Mouse (Mus musculus) forebrain, postnatal 0 days (tissue): Measurements from ENCODE around the gene Gtf3c5. TPM values are rescaled to one million over a fixed set of nuclear protein-coding genes. Genes with fewer than 3 reads are reported as not detected.

Experiments
- ATAC-seq: fragments of 200-750 bp; cut with Nextera tagmentation; 2 replicates; pipeline ENCODE4 v1.8.0; 2017; ENCODE audit warnings: mild to moderate bottlenecking, moderate library complexity
- DNase-seq: peaks from one replicate; pipeline ENCODE4 v3.0.0-alpha.2; 2015
- H3K27ac ChIP-seq: fragments of 300-500 bp; sonication (generic); 2 replicates; pipeline ENCODE4 v1.5.1; 2014; ENCODE audit warnings: low read depth, mild to moderate bottlenecking, antibody characterized with exemption, low read length, moderate library complexity, mixed read lengths
- H3K27me3 ChIP-seq: fragments of 300-500 bp; sonication (generic); 2 replicates; pipeline ENCODE4 v1.6.1; 2014; ENCODE audit warnings: mild to moderate bottlenecking, low read length, mixed read lengths; ENCODE audit not compliant: insufficient read depth
- H3K36me3 ChIP-seq: fragments of 300-500 bp; sonication (generic); 2 replicates; pipeline ENCODE4 v1.6.1; 2014; ENCODE audit warnings: mild to moderate bottlenecking, moderate library complexity; ENCODE audit not compliant: insufficient read depth
- H3K4me1 ChIP-seq: fragments of 300-500 bp; sonication (generic); 2 replicates; pipeline ENCODE4 v1.6.1; 2014; ENCODE audit warnings: antibody characterized with exemption; ENCODE audit not compliant: insufficient read depth
- H3K4me2 ChIP-seq: fragments of 300-500 bp; sonication (generic); 2 replicates; pipeline ENCODE4 v1.6.1; 2014; ENCODE audit warnings: low read depth, mild to moderate bottlenecking, moderate library complexity
- H3K4me3 ChIP-seq: fragments of 300-500 bp; sonication (generic); 2 replicates; pipeline ENCODE4 v1.5.1; 2014; ENCODE audit warnings: low read depth, low read length, mixed read lengths
- H3K9ac ChIP-seq: fragments of 300-500 bp; sonication (generic); 2 replicates; pipeline ENCODE4 v1.6.1; 2014; ENCODE audit warnings: mild to moderate bottlenecking
- H3K9me3 ChIP-seq: fragments of 300-500 bp; sonication (generic); 2 replicates; pipeline ENCODE4 v1.6.1; 2016; ENCODE audit warnings: low read length
- CTCF ChIP-seq: sonication (generic); IDR thresholded peaks from 2 replicates; pipeline ENCODE4 v1.5.1; 2016; ENCODE audit warnings: antibody characterized with exemption, control low read depth, low read depth
- WGBS: fragments of 180-500 bp; shearing (Covaris S2); extraction: QIAGEN DNeasy Blood & Tissue Kit; methylation state at CpG from one replicate; pipeline ENCODE4 v1.1.7; 2014; 5-methylcytosine and 5-hydroxymethylcytosine counted together
- microRNA-seq, 2 experiments: library from miRNA; unstranded; fragments of <30 nt; microRNA quantifications; one replicate each; pipeline ENCODE4; 2016
- polyA plus RNA-seq: library from polyadenylated mRNA; unstranded; fragments of >200 nt; fragmentation: Nextera tagmentation; extraction: Ambion mirVana; gene quantifications from 2 replicates; pipeline ENCODE4 v1.2.1, GENCODE M21; 2015
- total RNA-seq: library from RNA; depleted of rRNA; stranded (reverse); fragments of >200 nt; gene quantifications from 2 replicates; pipeline ENCODE4 v1.2.3, GENCODE M21; 2014; rRNA removed

The Gtf3c5 gene
- total and polyA plus RNA-seq, 2 experiments from 2014 or later, result 32.7 to 33.3 TPM

DNA sequence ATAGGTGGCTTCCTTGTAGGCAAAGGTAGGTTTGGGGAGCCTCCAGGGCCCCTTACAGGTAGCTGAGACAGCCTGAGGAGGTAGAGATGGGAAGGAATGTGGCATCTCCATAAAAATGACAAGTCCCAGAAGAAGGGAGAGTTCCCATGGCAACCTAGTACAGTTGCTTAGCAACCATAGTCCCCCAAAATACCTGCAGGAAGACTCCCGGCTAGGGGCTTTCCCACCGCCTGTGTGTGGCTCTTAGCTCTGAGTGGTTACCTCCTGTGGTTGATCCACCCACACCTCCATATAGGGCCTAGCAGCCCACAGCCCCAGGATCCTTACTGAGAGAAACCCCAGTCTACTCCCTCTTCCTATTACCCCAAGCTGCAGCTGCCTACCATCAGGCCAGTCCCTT lies 65.3 kb downstream of the Gtf3c5 start:
- H3K4me2 ChIP-seq, result peak overlapping the region; percentile 32
- no peak overlapping the region for H3K4me3 ChIP-seq
- H3K4me1 ChIP-seq, result peaks cover 44% of the 10 kb centered on the region
- peaks cover 9% of the 10 kb centered on the region; the same call in 1 of the 2 replicates for H3K36me3 ChIP-seq
- H3K27ac ChIP-seq, result peak overlapping the region; percentile 71
- no peak for TF ChIP-seq CTCF
- peak; percentile 82 for DNase-seq
- no peaks in the 10 kb centered on the region for H3K9me3 ChIP-seq
- 10% methylated on average over 2 of the region's 2 CpGs for WGBS
- H3K9ac ChIP-seq, result no peak overlapping the region
- ATAC-seq, result peak; percentile 83
- H3K27me3 ChIP-seq, result no peaks in the 10 kb centered on the region

DNA sequence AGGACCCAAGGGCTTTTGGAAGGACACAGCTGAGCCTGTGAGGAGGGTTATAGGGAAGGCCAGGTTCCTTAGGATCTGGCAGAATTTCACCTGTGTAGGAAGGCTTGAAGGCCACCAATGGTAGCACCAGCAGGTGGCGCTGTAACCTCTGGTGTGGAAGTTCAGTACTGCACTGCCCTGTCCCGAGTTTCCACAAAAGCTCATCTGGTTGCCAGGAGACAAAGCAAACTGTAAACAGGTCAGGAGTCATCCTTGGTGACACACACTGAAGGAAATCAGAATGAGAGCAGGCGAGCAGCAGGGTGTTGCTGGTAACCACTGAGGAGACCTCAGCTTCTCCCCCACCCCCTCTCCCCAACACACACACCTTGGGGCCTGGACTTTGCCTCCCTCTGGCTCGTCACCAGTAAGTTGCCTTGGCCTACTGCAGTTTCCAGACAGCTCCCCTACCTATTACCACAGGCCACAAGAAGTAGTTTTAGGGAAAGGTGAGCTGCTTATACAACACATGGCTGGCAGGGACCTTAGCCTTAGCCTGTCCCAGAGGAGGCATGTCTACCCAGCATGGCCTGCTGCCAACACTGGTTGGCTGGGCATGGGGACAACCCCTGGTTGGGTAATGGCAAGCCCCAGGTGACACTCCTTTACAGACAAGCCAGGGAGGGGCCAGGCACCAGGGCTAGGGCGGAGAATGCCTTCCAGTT lies 66.2 kb downstream of the Gtf3c5 start:
- WGBS, result 44% methylated on average over 5 of the region's 5 CpGs

More for the DNA sequence above, 66.2 kb downstream of the Gtf3c5 start:
- peaks cover 5% of the 10 kb centered on the region; the same call in 1 of the 2 replicates for H3K36me3 ChIP-seq
- TF ChIP-seq CTCF, result peak; percentile 80
- no peaks in the 10 kb centered on the region for H3K27me3 ChIP-seq
- H3K27ac ChIP-seq, result peak overlapping the region; percentile 71
- no peak overlapping the region for H3K9ac ChIP-seq
- ATAC-seq (no peak), DNase-seq (peak; percentile 51)
- no peak overlapping the region for H3K4me3 ChIP-seq
- no peaks in the 10 kb centered on the region for H3K9me3 ChIP-seq
- peaks cover 44% of the 10 kb centered on the region for H3K4me1 ChIP-seq
- H3K4me2 ChIP-seq, result peak overlapping the region; percentile 32; the same call in 1 of the 2 replicates

Small RNA genes lying within 50 kb of the gene (microRNA-seq; reads per million reads assigned to microRNA genes)
- gene Gm22824, result 0 reads per million in 2 experiments

Other genes starting within 250 kb of the Gtf3c5 start
- 35.6 and 60.8 TPM in 2 replicates for gene Ppp1r26, start 137.0 kb downstream of the Gtf3c5 start, total RNA-seq
- gene Ppp1r26, start 137.0 kb downstream of the Gtf3c5 start, polyA plus RNA-seq, result 5.0 and 11.7 TPM in 2 replicates
- 5.2 and 5.4 TPM in 2 replicates for gene 1700007K13Rik, start 117.4 kb downstream of the Gtf3c5 start, total RNA-seq
- gene 1700007K13Rik, start 117.4 kb downstream of the Gtf3c5 start, polyA plus RNA-seq, result 5.2 and 8.5 TPM in 2 replicates
- 25.4 and 33.4 TPM in 2 replicates for gene Mrps2, start 115.7 kb downstream of the Gtf3c5 start, total RNA-seq
- gene Mrps2, start 115.7 kb downstream of the Gtf3c5 start, polyA plus RNA-seq, result 39.8 and 42.6 TPM in 2 replicates
- gene Gbgt1, start 86.9 kb downstream of the Gtf3c5 start, total RNA-seq, result 1.5 and 4.9 TPM in 2 replicates
- gene Gbgt1, start 86.9 kb downstream of the Gtf3c5 start, polyA plus RNA-seq, result 0.47 and 0.54 TPM in 2 replicates
- gene Gm10134, start 77.7 kb downstream of the Gtf3c5 start, total RNA-seq, result not detected in 2 replicates
- gene Gm10134, start 77.7 kb downstream of the Gtf3c5 start, polyA plus RNA-seq, result 1.8 and 2.3 TPM in 2 replicates
- gene Ralgds, start 70.6 kb downstream of the Gtf3c5 start, total RNA-seq, result 176 and 197 TPM in 2 replicates
- gene Ralgds, start 70.6 kb downstream of the Gtf3c5 start, polyA plus RNA-seq, result 65.3 and 76.8 TPM in 2 replicates
- not detected in 2 replicates for gene Cel, start 20.3 kb downstream of the Gtf3c5 start, total RNA-seq
- not detected in 2 replicates for gene Cel, start 20.3 kb downstream of the Gtf3c5 start, polyA plus RNA-seq
- not detected in 2 replicates for gene Gfi1b, start 38.2 kb upstream of the Gtf3c5 start, total RNA-seq
- gene Gfi1b, start 38.2 kb upstream of the Gtf3c5 start, polyA plus RNA-seq, result not detected in 2 replicates
- 35.4 and 43.4 TPM in 2 replicates for gene Tsc1, start 57.5 kb upstream of the Gtf3c5 start, total RNA-seq
- 7.7 and 16.8 TPM in 2 replicates for gene Tsc1, start 57.5 kb upstream of the Gtf3c5 start, polyA plus RNA-seq
- not detected in 2 replicates for gene Spaca9, start 116.0 kb upstream of the Gtf3c5 start, total RNA-seq
- 3.1 and 3.6 TPM in 2 replicates for gene Spaca9, start 116.0 kb upstream of the Gtf3c5 start, polyA plus RNA-seq
- gene Ak8, start 116.4 kb upstream of the Gtf3c5 start, total RNA-seq, result 1.1 and 1.7 TPM in 2 replicates
- gene Ak8, start 116.4 kb upstream of the Gtf3c5 start, polyA plus RNA-seq, result 3.4 and 5.2 TPM in 2 replicates